Mouse (Mus musculus) midbrain, embryonic 15.5 days (tissue): ENCODE results near the gene Tuba4a. TPM values are rescaled to one million over a fixed set of nuclear protein-coding genes. Genes with fewer than 3 reads are reported as not detected.
A peak's percentile ranks its signal among the peaks of the same experiment; 100 is the strongest.

Experiments
- ATAC-seq: fragments of 200-750 bp; cut with Nextera tagmentation; replicated peaks from 2 replicates; pipeline ENCODE4 v1.8.0; 2017; ENCODE audit warnings: moderate TSS enrichment
- H3K27ac ChIP-seq: fragments of 300-500 bp; sonication (generic); 2 replicates; pipeline ENCODE4 v1.5.1; 2015; ENCODE audit warnings: mild to moderate bottlenecking, inconsistent platforms
- H3K27me3 ChIP-seq: fragments of 300-500 bp; sonication (generic); replicated peaks from 2 replicates; pipeline ENCODE4 v1.6.1; 2015; ENCODE audit warnings: inconsistent platforms
- H3K36me3 ChIP-seq: fragments of 300-500 bp; sonication (generic); replicated peaks from 2 replicates; pipeline ENCODE4 v1.6.1; 2015; ENCODE audit warnings: inconsistent platforms
- H3K4me1 ChIP-seq: fragments of 300-500 bp; sonication (generic); 2 replicates; pipeline ENCODE4 v1.6.1; 2015; ENCODE audit warnings: inconsistent platforms
- H3K4me2 ChIP-seq: fragments of 300-500 bp; sonication (generic); 2 replicates; pipeline ENCODE4 v1.6.1; 2015; ENCODE audit warnings: inconsistent platforms, mild to moderate bottlenecking, moderate library complexity
- H3K4me3 ChIP-seq: fragments of 300-500 bp; sonication (generic); 2 replicates; pipeline ENCODE4 v1.5.1; 2015; ENCODE audit warnings: mild to moderate bottlenecking, inconsistent platforms
- H3K9ac ChIP-seq: fragments of 300-500 bp; sonication (generic); 2 replicates; pipeline ENCODE4 v1.6.1; 2015; ENCODE audit warnings: mild to moderate bottlenecking, inconsistent platforms
- H3K9me3 ChIP-seq: fragments of 300-500 bp; sonication (generic); 2 replicates; pipeline ENCODE4 v1.6.1; 2016; ENCODE audit warnings: inconsistent platforms
- WGBS: fragments of 180-500 bp; shearing (Covaris S2); methylation state at CpG from one replicate; pipeline ENCODE4 v1.1.7; 2015; ENCODE audit warnings: mixed read lengths; 5-methylcytosine and 5-hydroxymethylcytosine counted together
- polyA plus RNA-seq: library from polyadenylated mRNA; unstranded; fragments of >200 nt; fragmentation: Nextera tagmentation; extraction: Ambion mirVana; gene quantifications from 2 replicates; pipeline ENCODE4 v1.2.1, GENCODE M21; 2015

Gene Tuba4a
- polyA plus RNA-seq, 1 experiment from 2014 or later = 7.9 TPM

DNA sequence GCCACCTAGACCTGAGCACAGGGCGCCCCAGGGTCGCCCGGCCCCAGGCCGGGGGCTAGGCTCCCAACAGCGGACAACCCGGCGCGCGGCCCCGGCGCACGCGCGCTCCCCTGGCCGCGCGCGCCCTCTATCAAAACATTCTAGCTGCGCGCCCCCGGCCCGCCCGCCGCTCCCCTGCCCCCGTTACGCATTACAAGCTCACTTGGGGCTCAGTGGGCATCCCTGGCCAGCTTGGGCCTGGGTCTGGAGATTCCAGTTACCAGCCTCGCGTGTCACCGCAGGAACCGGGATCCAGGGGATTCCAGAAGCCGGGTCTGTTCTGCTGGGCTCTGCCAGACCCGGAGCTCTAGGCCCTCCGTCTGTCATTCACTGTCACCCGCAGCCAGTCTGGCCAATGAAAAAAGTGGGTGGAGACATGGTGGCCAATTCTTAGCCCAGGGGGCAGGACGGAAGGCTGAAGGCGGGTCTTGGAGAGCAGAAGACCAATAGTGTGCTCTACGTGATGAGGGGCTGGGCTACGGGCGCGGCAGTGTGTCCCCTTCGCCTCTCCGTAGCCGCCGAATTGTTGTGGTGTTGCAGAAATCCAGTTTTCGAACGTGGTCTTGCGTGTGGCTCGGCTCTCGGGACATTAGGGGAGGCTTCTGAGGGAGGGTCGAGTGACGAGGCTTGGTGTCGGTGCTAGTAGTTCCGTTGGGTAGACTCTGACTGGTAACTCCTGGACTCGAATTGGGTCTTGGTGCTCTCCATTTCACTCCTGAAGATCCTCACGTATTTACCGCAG lies 27.9 kb downstream of the Tuba4a start, which contains the start of the genes Ankzf1 and Atg9a:
Gene Ankzf1, plus strand, starts transcription at position 530 of the 781 bp plus-strand sequence.
Gene Atg9a, minus strand, starts transcription at position 575 of the 781 bp plus-strand sequence.
- no peaks in the 10 kb centered on the region for H3K27me3 ChIP-seq
- peak; percentile 99 for ATAC-seq
- H3K4me2 ChIP-seq = peak within 1 kb of the TSS; percentile 82
- H3K4me3 ChIP-seq = peak within 1 kb of the TSS; percentile 69
- peak within 1 kb of the TSS; percentile 86 for H3K9ac ChIP-seq
- peak within 1 kb of the TSS; percentile 95 for H3K27ac ChIP-seq
- H3K9me3 ChIP-seq = no peaks in the 10 kb centered on the region
- peaks cover 27% of the 10 kb centered on the region for H3K4me1 ChIP-seq
- under 1% methylated on average over 56 of the region's 56 CpGs for WGBS
- H3K36me3 ChIP-seq = peaks cover 9% of the 10 kb centered on the region

DNA sequence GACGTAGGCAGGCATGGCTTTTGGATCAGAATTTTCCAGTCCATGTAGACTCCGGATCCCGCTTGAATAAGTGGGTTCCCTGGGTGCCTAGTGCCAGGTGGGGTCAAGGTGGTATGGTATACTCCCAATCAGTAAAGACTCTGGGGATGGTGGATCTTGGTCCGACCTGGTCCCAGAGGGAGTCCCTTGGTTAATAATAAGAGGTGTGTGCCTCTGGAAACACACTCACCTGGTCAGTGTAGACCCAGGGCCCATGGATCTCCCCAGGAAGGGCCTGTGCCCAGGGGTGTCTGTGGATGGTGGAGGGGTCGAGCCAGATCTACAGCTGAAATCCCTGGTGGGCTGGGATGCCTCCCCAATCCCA lies 28.4 kb downstream of the Tuba4a start:
- Histone ChIP-seq H3K27ac (peak overlapping the region; percentile 95), H3K9ac (peak overlapping the region; percentile 86), H3K4me1 (peaks cover 27% of the 10 kb centered on the region), H3K4me3 (peak overlapping the region; percentile 69), H3K9me3 (no peaks in the 10 kb centered on the region), H3K27me3 (no peaks in the 10 kb centered on the region), H3K36me3 (peaks cover 11% of the 10 kb centered on the region), H3K4me2 (peak overlapping the region; percentile 82)
- 49% methylated on average over 5 of the region's 5 CpGs for WGBS
- ATAC-seq = no peak

DNA sequence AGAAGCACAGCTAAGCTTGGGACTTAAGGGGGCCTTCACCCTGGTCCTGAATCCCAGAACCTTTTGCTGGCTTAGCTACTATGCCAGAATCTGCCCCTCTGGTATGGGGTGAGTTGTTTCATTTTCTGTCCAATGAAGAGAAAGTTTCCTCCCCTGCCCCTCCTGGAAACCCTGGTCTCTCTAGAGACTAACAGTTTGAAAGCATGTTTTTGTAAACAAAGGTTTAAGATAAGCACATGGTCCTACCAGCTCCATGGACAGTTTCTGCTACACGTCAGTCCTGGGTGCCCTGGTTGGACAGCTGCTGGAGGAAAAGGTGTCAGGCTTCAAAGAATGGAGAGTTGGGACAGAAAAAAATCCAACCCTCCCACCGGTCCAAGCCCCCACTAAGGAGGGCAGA lies 29.1 kb downstream of the Tuba4a start:
- Histone ChIP-seq H3K9ac (0 out of 2 replicates have a peak overlapping the region, but pooled peaks have one; percentile 86), H3K4me2 (peak overlapping the region; percentile 82), H3K27ac (no peak overlapping the region), H3K27me3 (no peaks in the 10 kb centered on the region), H3K4me1 (peaks cover 27% of the 10 kb centered on the region), H3K4me3 (peak overlapping the region; percentile 69; the same call in 1 of the 2 replicates), H3K9me3 (no peaks in the 10 kb centered on the region), H3K36me3 (peaks cover 18% of the 10 kb centered on the region)
- ATAC-seq = no peak
- 78% methylated on average over 2 of the region's 2 CpGs for WGBS

DNA sequence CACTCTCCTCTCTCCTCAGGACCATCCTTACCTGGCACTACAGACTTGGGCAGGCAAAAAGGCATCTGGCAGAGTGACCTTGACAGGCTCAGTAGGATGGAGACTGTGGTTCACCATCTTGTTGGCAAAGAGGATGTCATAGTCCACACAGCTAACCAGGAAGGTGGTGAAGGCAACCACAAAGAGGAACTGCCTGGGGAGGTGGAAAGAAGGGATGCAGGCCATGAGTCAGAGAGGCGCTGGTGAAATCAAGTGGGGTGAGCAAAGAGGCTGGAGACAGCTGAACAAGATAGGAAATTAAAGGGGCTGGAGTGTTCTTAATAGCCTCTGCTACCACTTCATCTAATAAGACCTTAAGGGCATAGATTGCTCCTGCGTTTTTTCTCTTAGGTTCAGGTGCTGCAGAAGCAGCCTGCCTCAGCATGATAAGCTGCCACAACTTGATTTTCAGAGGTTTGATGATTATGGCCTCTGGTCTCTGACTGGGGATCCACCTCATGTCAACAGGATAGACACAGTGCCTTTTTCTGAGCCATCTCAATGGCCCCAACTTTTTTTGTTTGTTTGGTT lies 31.7 kb downstream of the Tuba4a start:
- no peak for ATAC-seq
- no peaks in the 10 kb centered on the region for H3K9me3 ChIP-seq
- no peaks in the 10 kb centered on the region for H3K27me3 ChIP-seq
- 84% methylated on average over 2 of the region's 2 CpGs for whole genome bisulfite sequencing
- H3K4me2 ChIP-seq = no peak overlapping the region
- peaks cover 21% of the 10 kb centered on the region for H3K4me1 ChIP-seq
- H3K36me3 ChIP-seq = peaks cover 34% of the 10 kb centered on the region
- H3K27ac ChIP-seq = no peak overlapping the region
- no peak overlapping the region for H3K4me3 ChIP-seq
- no peak overlapping the region for H3K9ac ChIP-seq

DNA sequence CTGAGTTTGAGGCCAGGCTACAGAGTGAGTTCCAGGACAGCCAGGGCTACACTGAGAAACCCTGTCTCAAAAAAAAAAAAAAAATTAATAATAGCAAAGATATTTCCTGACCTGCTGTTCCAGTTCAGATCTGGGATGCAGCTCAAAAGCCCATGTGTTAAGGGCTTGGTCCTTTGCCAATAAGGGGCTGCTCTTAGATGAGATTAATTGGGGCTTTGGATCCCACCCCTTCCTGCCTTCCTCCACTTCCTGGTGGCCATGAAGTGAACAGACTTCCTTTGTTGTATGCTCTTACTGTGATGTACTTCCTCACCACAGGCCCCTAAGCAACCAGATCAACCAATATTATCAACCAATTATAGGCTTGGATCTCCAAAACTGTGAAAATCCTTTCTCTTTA lies 32.5 kb downstream of the Tuba4a start:
- ATAC-seq = no peak

DNA sequence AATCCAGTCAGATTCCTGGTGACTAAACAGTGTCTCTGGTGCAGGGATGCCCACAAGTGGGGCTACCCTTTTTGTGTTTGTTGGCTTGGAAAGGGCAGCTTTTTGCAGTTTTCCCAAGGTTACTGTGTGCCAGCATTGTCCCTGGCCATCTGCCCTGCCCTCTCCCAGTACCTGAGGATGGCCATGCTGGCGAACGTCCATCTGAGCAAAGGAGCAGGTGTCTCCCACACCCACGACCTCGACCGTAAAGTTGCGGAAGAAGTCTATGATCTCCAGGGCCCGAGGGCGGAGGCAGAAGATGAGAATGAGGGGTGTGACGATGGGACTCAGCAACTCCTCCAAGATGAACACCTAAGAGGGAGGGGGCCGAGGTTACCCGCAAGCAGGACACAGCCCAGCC lies 34.2 kb downstream of the Tuba4a start:
- H3K4me1 ChIP-seq = peaks cover 11% of the 10 kb centered on the region
- no peak overlapping the region for H3K9ac ChIP-seq
- H3K27me3 ChIP-seq = no peaks in the 10 kb centered on the region
- H3K27ac ChIP-seq = no peak overlapping the region
- peaks cover 49% of the 10 kb centered on the region for H3K36me3 ChIP-seq
- H3K4me2 ChIP-seq = no peak overlapping the region
- WGBS = 96% methylated on average over 11 of the region's 11 CpGs
- no peak for ATAC-seq
- no peaks in the 10 kb centered on the region for H3K9me3 ChIP-seq
- H3K4me3 ChIP-seq = no peak overlapping the region

More for the DNA sequence above, 32.5 kb downstream of the Tuba4a start:
- Histone ChIP-seq H3K36me3 (peaks cover 42% of the 10 kb centered on the region), H3K4me2 (no peak overlapping the region), H3K27me3 (no peaks in the 10 kb centered on the region), H3K9me3 (no peaks in the 10 kb centered on the region), H3K27ac (no peak overlapping the region), H3K4me1 (peaks cover 16% of the 10 kb centered on the region), H3K4me3 (no peak overlapping the region), H3K9ac (no peak overlapping the region)

DNA sequence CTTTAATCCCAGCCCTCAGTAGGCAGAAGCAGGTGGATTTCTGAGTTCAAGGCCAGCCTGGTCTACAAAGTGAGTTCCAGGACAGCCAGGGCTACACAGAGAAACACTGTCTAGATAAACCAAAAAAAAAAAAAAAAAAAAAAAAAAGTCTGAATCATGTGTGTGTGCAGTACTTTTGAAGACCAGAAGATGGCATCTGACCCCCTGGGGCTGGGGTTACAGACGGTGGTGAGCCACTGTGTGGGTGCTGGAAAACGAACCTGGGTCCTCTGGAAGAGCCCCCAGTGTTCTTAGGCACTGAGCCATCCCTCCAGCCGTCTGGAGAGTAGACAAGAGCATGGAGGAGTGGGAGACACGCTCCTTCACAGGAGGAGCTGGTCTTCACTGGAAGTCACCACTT lies 37.5 kb downstream of the Tuba4a start:
- H3K4me1 ChIP-seq = peaks cover 27% of the 10 kb centered on the region

DNA sequence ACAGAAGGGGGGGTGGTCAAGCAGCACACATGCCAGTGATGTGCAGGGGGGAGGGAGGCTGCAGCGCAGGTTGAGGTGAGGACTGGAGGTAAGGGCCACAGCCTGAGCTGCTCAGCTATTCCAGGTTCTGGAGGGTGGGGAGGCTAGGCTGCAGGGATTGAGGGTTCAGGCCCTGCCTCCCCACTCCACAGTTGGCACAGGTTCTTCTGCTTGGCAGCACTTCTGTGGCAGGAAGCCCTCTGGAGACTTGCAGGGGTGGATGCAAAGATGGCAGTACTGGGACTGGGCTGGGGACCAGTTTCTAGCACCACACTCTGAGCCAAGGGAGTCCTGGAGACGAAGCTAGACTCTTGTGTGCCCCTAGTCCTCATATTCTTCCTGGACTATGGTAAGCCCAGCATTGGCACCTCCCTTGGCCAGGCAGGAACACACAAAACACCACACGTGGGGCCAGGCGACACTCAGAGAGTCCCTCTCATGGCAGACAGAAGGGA lies 38.2 kb downstream of the Tuba4a start:
- no peaks in the 10 kb centered on the region for H3K9me3 ChIP-seq
- H3K27ac ChIP-seq = no peak overlapping the region
- no peak for ATAC-seq
- H3K9ac ChIP-seq = no peak overlapping the region
- no peaks in the 10 kb centered on the region for H3K27me3 ChIP-seq
- H3K4me3 ChIP-seq = no peak overlapping the region
- peaks cover 43% of the 10 kb centered on the region for H3K36me3 ChIP-seq
- peaks cover 27% of the 10 kb centered on the region for H3K4me1 ChIP-seq
- H3K4me2 ChIP-seq = no peak overlapping the region
- 86% methylated on average over 4 of the region's 4 CpGs for WGBS

More for the DNA sequence above, 37.5 kb downstream of the Tuba4a start:
- Histone ChIP-seq H3K9ac (no peak overlapping the region), H3K4me3 (no peak overlapping the region), H3K9me3 (no peaks in the 10 kb centered on the region), H3K27ac (no peak overlapping the region), H3K27me3 (no peaks in the 10 kb centered on the region), H3K4me2 (no peak overlapping the region), H3K36me3 (peaks cover 41% of the 10 kb centered on the region)
- ATAC-seq = no peak
- 79% methylated on average over 4 of the region's 4 CpGs for WGBS

DNA sequence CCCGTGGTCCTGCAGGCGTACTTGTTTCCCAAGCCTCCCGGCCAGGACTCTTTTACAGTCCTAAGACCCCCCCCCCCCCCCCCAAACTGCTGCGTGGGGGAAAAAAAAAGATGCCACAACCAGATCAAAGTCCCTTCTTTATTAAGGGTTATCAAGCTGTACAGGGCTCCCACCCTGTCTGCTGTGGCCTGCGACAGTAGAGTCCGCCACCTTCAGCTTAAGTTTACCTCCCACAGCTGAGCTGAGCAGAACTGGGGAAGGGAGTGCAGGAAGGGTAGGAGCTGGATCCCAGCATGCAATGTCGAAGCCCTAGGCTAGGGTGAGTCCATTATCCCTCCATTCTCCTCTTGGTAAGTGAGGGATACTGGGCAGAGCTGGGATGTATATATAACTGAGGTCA lies 38.9 kb downstream of the Tuba4a start:
- WGBS = 35% methylated on average over 7 of the region's 7 CpGs
- ATAC-seq = peak; percentile 3; the same call in 1 of the 2 replicates
- Histone ChIP-seq H3K27me3 (no peaks in the 10 kb centered on the region), H3K4me2 (peak overlapping the region; percentile 97), H3K4me1 (peaks cover 27% of the 10 kb centered on the region), H3K36me3 (peaks cover 43% of the 10 kb centered on the region), H3K9me3 (no peaks in the 10 kb centered on the region), H3K9ac (no peak overlapping the region; the same call in 1 of the 2 replicates), H3K4me3 (peak overlapping the region; percentile 55), H3K27ac (0 out of 2 replicates have a peak overlapping the region, but pooled peaks have one; percentile 50)

DNA sequence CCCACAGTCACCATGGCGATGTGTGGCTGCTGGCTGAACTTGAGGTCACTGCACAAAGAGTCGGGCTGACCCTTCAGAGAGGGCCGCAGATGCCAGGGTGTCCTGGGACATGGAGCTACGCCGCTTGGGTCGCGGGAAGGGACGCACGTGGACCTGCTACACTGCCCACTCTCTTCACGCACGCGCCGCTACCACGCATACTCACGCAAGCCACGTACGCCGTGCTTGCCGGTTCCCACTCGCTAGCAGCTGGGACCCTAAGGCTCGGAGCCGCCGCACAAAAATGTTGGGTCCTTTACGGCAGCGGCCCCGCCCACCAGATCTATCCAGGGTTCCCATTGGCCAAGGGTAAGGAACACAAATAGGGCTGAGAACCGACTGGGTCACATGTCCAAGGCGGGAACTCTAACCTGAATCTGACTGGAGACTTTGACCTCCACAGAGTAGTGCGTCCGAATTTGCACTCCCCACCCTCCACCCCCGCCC lies 39.5 kb downstream of the Tuba4a start, which contains the start of gene Abcb6:
Gene Abcb6, minus strand, starts transcription at position 288 of the 486 bp plus-strand sequence.
- peak within 1 kb of the TSS; percentile 50; the same call in 1 of the 2 replicates for H3K27ac ChIP-seq

DNA sequence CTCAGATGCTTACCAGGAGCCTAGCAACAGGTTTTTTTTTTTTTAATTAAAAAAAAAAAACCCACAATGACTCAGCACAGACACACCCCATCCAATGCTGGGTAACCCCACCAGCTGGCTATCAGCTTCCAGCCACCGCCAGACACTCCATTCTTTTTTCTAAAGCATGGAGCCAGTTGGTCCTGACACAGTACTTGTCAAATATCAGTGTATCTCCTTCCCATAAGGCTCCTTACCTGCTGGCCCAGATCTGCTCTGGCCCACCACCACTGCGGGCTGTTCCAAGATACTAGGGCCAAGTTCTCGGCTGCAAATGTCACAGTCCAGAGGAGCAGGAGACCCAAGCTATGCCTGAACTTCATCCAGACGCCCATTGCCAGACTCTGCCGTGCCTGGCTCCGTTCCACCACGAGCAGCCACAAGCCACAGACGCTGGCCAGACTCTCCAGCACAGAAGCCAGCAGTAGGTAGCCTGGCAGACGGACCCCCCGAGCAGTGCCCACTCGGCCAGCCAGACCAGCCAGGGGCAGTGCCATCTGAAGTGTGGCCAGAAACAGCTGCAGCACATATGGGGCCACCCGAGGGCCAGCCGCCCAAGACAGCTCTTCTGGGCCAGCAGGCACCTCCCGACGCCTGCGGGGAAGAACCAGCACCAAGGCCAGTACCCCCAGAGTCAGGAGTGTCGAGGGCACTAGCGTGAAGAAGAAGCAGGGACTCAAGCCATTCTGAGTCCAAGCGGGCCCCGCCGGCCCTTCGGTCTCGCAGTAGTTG lies 40.1 kb downstream of the Tuba4a start:
- no peaks in the 10 kb centered on the region for H3K27me3 ChIP-seq
- H3K9ac ChIP-seq = peak overlapping the region; percentile 51
- H3K4me1 ChIP-seq = peaks cover 27% of the 10 kb centered on the region
- H3K9me3 ChIP-seq = no peaks in the 10 kb centered on the region
- peak overlapping the region; percentile 50; the same call in 1 of the 2 replicates for H3K27ac ChIP-seq
- H3K36me3 ChIP-seq = peaks cover 47% of the 10 kb centered on the region
- peak; percentile 49 for ATAC-seq
- H3K4me2 ChIP-seq = peak overlapping the region; percentile 97
- WGBS = 7% methylated on average over 23 of the region's 23 CpGs
- H3K4me3 ChIP-seq = peak overlapping the region; percentile 55

More for the DNA sequence above, 39.5 kb downstream of the Tuba4a start, which contains the start of gene Abcb6:
- ATAC-seq = peak; percentile 94
- peak within 1 kb of the TSS; percentile 97 for H3K4me2 ChIP-seq
- no peaks in the 10 kb centered on the region for H3K9me3 ChIP-seq
- peak within 1 kb of the TSS; percentile 51 for H3K9ac ChIP-seq
- no peaks in the 10 kb centered on the region for H3K27me3 ChIP-seq
- under 1% methylated on average over 31 of the region's 31 CpGs for WGBS
- peaks cover 41% of the 10 kb centered on the region for H3K36me3 ChIP-seq
- H3K4me3 ChIP-seq = peak within 1 kb of the TSS; percentile 55
- H3K4me1 ChIP-seq = peaks cover 27% of the 10 kb centered on the region
